Mouse (Mus musculus) heart, postnatal 0 days (tissue): ENCODE results near the gene Olfr1157. TPM values are rescaled to one million over a fixed set of nuclear protein-coding genes. Genes with fewer than 3 reads are reported as not detected.

Experiments
- ATAC-seq: fragments of 200-750 bp; cut with Nextera tagmentation; 2 replicates; pipeline ENCODE4 v1.8.0; 2017; ENCODE audit warnings: low read depth, moderate number of reproducible peaks, moderate library complexity; ENCODE audit not compliant: insufficient read depth
- DNase-seq: peaks from one replicate; pipeline ENCODE4 v3.0.0-alpha.2; 2016; ENCODE audit warnings: low spot score
- H3K27ac ChIP-seq: fragments of 300-500 bp; sonication (generic); 2 replicates; pipeline ENCODE4 v1.5.1; 2014; ENCODE audit warnings: low read depth, mild to moderate bottlenecking
- H3K27me3 ChIP-seq: fragments of 300-500 bp; sonication (generic); 2 replicates; pipeline ENCODE4 v1.6.1; 2014; ENCODE audit warnings: low read length, mixed read lengths; ENCODE audit not compliant: control insufficient read depth, insufficient read depth
- H3K36me3 ChIP-seq: fragments of 300-500 bp; sonication (generic); replicated peaks from 2 replicates; pipeline ENCODE4 v1.6.1; 2014; ENCODE audit warnings: low read length, mixed read lengths; ENCODE audit not compliant: control insufficient read depth, insufficient read depth
- H3K4me1 ChIP-seq: fragments of 300-500 bp; sonication (generic); 2 replicates; pipeline ENCODE4 v1.6.1; 2014; ENCODE audit warnings: antibody characterized with exemption; ENCODE audit not compliant: control insufficient read depth, insufficient read depth
- H3K4me2 ChIP-seq: fragments of 300-500 bp; sonication (generic); 2 replicates; pipeline ENCODE4 v1.6.1; 2014; ENCODE audit warnings: low read depth, mild to moderate bottlenecking, low read length, moderate library complexity
- H3K4me3 ChIP-seq: fragments of 300-500 bp; sonication (generic); 2 replicates; pipeline ENCODE4 v1.5.1; 2014; ENCODE audit warnings: low read depth, low read length
- H3K9ac ChIP-seq: fragments of 300-500 bp; sonication (generic); replicated peaks from 2 replicates; pipeline ENCODE4 v1.6.1; 2014; ENCODE audit warnings: low read depth, low read length, mixed read lengths
- H3K9me3 ChIP-seq: fragments of 300-500 bp; sonication (generic); replicated peaks from 2 replicates; pipeline ENCODE4 v1.6.1; 2016; ENCODE audit warnings: low read length; ENCODE audit not compliant: control insufficient read depth
- CTCF ChIP-seq: IDR thresholded peaks from 2 replicates; pipeline ENCODE4 v1.5.1; 2016; ENCODE audit warnings: antibody characterized with exemption, control low read depth, low read depth
- EP300 ChIP-seq: IDR thresholded peaks from 2 replicates; pipeline ENCODE4 v1.6.1; 2016; ENCODE audit warnings: antibody characterized with exemption, low read depth
- WGBS: fragments of 180-500 bp; shearing (Covaris S2); extraction: QIAGEN DNeasy Blood & Tissue Kit; methylation state at CpG from one replicate; pipeline ENCODE4 v1.1.7; 2014; 5-methylcytosine and 5-hydroxymethylcytosine counted together
- polyA plus RNA-seq: library from polyadenylated mRNA; unstranded; fragments of >200 nt; fragmentation: Nextera tagmentation; extraction: Ambion mirVana; gene quantifications from 2 replicates; pipeline ENCODE4 v1.2.1, GENCODE M21; 2015
- total RNA-seq: library from RNA; depleted of rRNA; stranded (reverse); fragments of >200 nt; gene quantifications from 2 replicates; pipeline ENCODE4 v1.2.3, GENCODE M21; 2014; ENCODE audit warnings: low replicate concordance; rRNA removed

The Olfr1157 gene
- total and polyA plus RNA-seq, 2 experiments from 2014 or later = not detected

- ATAC-seq = no peak
- no peak for TF ChIP-seq EP300
- TF ChIP-seq CTCF = no peak
- Histone ChIP-seq H3K4me2 (no peak within 1 kb of the TSS), H3K4me3 (no peak within 1 kb of the TSS), H3K4me1 (no peaks in the 10 kb centered on the region), H3K9me3 (no peaks in the 10 kb centered on the region), H3K9ac (no peak within 1 kb of the TSS), H3K36me3 (no peaks in the 10 kb centered on the region), H3K27me3 (no peaks in the 10 kb centered on the region), H3K27ac (no peak within 1 kb of the TSS)
- 91% methylated on average over 1 of the region's 1 CpGs for WGBS
- DNase-seq = no peak
Observed at GRCm38 (mm10) chr2:87945037-87945436, 23.1 kb downstream of the Olfr1157 start, which contains the start of gene Olfr1155. Olfr1155 (minus strand) TSS chr2:87945137.

Other genes starting within 250 kb of the Olfr1157 start
- not detected in 2 replicates for gene Olfr1138, start 228.3 kb downstream of the Olfr1157 start, total RNA-seq
- not detected in 2 replicates for gene Olfr1138, start 228.3 kb downstream of the Olfr1157 start, polyA plus RNA-seq
- gene Olfr1140, start 224.5 kb downstream of the Olfr1157 start, total RNA-seq = not detected in 2 replicates
- not detected in 2 replicates for gene Olfr1140, start 224.5 kb downstream of the Olfr1157 start, polyA plus RNA-seq
- not detected in 2 replicates for gene Olfr1141, start 214.3 kb downstream of the Olfr1157 start, total RNA-seq
- gene Olfr1141, start 214.3 kb downstream of the Olfr1157 start, polyA plus RNA-seq = not detected in 2 replicates
- gene Olfr152, start 188.8 kb downstream of the Olfr1157 start, total RNA-seq = not detected in 2 replicates
- not detected in 2 replicates for gene Olfr152, start 188.8 kb downstream of the Olfr1157 start, polyA plus RNA-seq
- not detected in 2 replicates for gene Olfr1143, start 167.7 kb downstream of the Olfr1157 start, total RNA-seq
- gene Olfr1143, start 167.7 kb downstream of the Olfr1157 start, polyA plus RNA-seq = not detected in 2 replicates
- not detected in 2 replicates for gene Olfr1145, start 158.5 kb downstream of the Olfr1157 start, total RNA-seq
- not detected in 2 replicates for gene Olfr1145, start 158.5 kb downstream of the Olfr1157 start, polyA plus RNA-seq
- not detected in 2 replicates for gene Olfr1148, start 137.8 kb downstream of the Olfr1157 start, total RNA-seq
- not detected in 2 replicates for gene Olfr1148, start 137.8 kb downstream of the Olfr1157 start, polyA plus RNA-seq
- not detected in 2 replicates for gene Olfr1150-ps1, start 124.3 kb downstream of the Olfr1157 start, total RNA-seq
- gene Olfr1150-ps1, start 124.3 kb downstream of the Olfr1157 start, polyA plus RNA-seq = not detected in 2 replicates
- not detected in 2 replicates for gene Olfr1151, start 112.4 kb downstream of the Olfr1157 start, total RNA-seq
- not detected in 2 replicates for gene Olfr1151, start 112.4 kb downstream of the Olfr1157 start, polyA plus RNA-seq
- not detected in 2 replicates for gene Olfr1152, start 101.8 kb downstream of the Olfr1157 start, total RNA-seq
- not detected in 2 replicates for gene Olfr1152, start 101.8 kb downstream of the Olfr1157 start, polyA plus RNA-seq
- gene Olfr1153, start 73.3 kb downstream of the Olfr1157 start, total RNA-seq = not detected in 2 replicates
- gene Olfr1153, start 73.3 kb downstream of the Olfr1157 start, polyA plus RNA-seq = not detected in 2 replicates
- gene Olfr1154, start 63.1 kb downstream of the Olfr1157 start, total RNA-seq = not detected in 2 replicates
- not detected in 2 replicates for gene Olfr1154, start 63.1 kb downstream of the Olfr1157 start, polyA plus RNA-seq
- gene Olfr1155, start 23.2 kb downstream of the Olfr1157 start, total RNA-seq = not detected in 2 replicates
- gene Olfr1155, start 23.2 kb downstream of the Olfr1157 start, polyA plus RNA-seq = not detected in 2 replicates
- not detected in 2 replicates for gene Olfr1156, start 15.2 kb downstream of the Olfr1157 start, total RNA-seq
- gene Olfr1156, start 15.2 kb downstream of the Olfr1157 start, polyA plus RNA-seq = not detected in 2 replicates
- gene Olfr74, start 6.4 kb upstream of the Olfr1157 start, total RNA-seq = not detected in 2 replicates
- gene Olfr74, start 6.4 kb upstream of the Olfr1157 start, polyA plus RNA-seq = not detected in 2 replicates
- not detected in 2 replicates for gene Olfr1158, start 21.8 kb upstream of the Olfr1157 start, total RNA-seq
- gene Olfr1158, start 21.8 kb upstream of the Olfr1157 start, polyA plus RNA-seq = not detected in 2 replicates
- not detected in 2 replicates for gene Olfr1160, start 40.0 kb upstream of the Olfr1157 start, total RNA-seq
- not detected in 2 replicates for gene Olfr1160, start 40.0 kb upstream of the Olfr1157 start, polyA plus RNA-seq
- gene Olfr1161, start 54.5 kb upstream of the Olfr1157 start, total RNA-seq = not detected in 2 replicates
- gene Olfr1161, start 54.5 kb upstream of the Olfr1157 start, polyA plus RNA-seq = not detected in 2 replicates
- not detected in 2 replicates for gene Olfr73, start 69.4 kb upstream of the Olfr1157 start, total RNA-seq
- gene Olfr73, start 69.4 kb upstream of the Olfr1157 start, polyA plus RNA-seq = not detected in 2 replicates
- gene Olfr1162, start 82.8 kb upstream of the Olfr1157 start, total RNA-seq = not detected in 2 replicates
- not detected in 2 replicates for gene Olfr1162, start 82.8 kb upstream of the Olfr1157 start, polyA plus RNA-seq
- gene Olfr1163, start 103.5 kb upstream of the Olfr1157 start, total RNA-seq = not detected in 2 replicates
- not detected in 2 replicates for gene Olfr1163, start 103.5 kb upstream of the Olfr1157 start, polyA plus RNA-seq
- gene Olfr1164, start 125.7 kb upstream of the Olfr1157 start, total RNA-seq = not detected in 2 replicates
- gene Olfr1164, start 125.7 kb upstream of the Olfr1157 start, polyA plus RNA-seq = not detected in 2 replicates
- not detected in 2 replicates for gene Olfr1166, start 160.0 kb upstream of the Olfr1157 start, total RNA-seq
- gene Olfr1166, start 160.0 kb upstream of the Olfr1157 start, polyA plus RNA-seq = not detected in 2 replicates
- not detected in 2 replicates for gene Olfr1167, start 186.9 kb upstream of the Olfr1157 start, total RNA-seq
- not detected in 2 replicates for gene Olfr1167, start 186.9 kb upstream of the Olfr1157 start, polyA plus RNA-seq
- not detected in 2 replicates for gene Olfr1168, start 213.6 kb upstream of the Olfr1157 start, total RNA-seq
- gene Olfr1168, start 213.6 kb upstream of the Olfr1157 start, polyA plus RNA-seq = not detected in 2 replicates